Mouse (Mus musculus) T-helper 1 cell (primary cell): ENCODE measurements around the gene Relch.

Experiments used
- in situ Hi-C: fragments of 300-600 bp; cut with MboI, MseI; formaldehyde crosslinking; loops from one replicate; pipeline ENCODE4 v1.15.1; 2025; ENCODE audit warnings: high pct_unique_total_duplicates

Gene Relch

GRCm38 (mm10) chr1:105742481-105742880 lies 78.8 kb downstream of the Relch start:
- in situ Hi-C loops: no loop called here

DNA sequence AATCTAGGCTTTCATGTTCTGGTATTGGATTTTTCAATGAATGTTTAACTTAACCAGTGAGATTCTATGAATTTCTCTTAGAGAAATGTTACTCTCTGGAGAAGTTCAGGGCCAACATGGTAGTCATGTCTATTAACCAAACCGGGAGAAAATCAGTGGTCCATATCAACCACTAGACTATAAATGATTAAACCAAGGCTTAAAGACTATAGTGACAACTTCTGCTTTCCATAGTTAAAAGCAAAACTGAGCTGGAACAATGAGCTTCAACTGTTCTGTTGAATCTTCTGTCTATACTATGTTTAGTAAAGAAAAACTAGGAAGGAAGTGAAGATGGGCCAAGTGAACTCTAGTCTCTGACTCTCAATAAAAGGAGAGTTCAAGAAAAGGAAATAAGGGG lies 82.8 kb downstream of the Relch start:
- in situ Hi-C loops: no loop called here

DNA sequence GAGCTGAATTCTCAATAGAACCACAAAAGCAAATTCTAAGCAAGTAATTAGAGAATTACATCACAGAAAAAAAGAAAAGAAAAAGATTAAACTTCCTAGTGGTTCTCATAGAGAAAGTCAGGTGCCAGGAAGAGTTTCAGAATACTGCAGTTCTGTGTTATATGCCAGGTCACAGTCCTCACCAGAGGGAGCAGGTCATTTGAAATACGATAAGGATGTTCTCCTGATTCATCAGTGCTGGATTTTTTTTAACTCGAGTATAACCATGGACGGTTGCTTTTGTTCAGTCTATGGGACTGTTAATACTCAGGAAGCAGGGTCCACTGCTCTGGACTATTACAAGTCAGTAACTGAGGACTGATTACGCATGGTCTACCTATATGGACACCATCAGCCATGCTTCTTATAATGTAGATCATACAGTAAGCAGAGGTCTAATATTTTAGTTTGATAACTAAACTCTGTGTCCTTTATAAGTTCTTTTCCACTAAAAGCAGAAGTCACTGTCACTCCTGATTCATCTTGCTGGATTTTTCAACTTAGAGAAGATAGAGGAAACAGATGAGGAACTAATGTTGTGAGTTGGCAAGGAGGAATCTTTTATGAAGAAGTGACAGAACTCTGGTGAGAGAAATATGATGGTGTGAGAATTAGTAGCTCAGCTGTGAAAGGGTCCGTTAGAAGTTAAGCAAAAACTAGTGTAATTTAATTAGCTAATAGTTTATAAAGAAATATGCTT lies 83.4 kb downstream of the Relch start:
- in situ Hi-C loops: no loop called here

DNA sequence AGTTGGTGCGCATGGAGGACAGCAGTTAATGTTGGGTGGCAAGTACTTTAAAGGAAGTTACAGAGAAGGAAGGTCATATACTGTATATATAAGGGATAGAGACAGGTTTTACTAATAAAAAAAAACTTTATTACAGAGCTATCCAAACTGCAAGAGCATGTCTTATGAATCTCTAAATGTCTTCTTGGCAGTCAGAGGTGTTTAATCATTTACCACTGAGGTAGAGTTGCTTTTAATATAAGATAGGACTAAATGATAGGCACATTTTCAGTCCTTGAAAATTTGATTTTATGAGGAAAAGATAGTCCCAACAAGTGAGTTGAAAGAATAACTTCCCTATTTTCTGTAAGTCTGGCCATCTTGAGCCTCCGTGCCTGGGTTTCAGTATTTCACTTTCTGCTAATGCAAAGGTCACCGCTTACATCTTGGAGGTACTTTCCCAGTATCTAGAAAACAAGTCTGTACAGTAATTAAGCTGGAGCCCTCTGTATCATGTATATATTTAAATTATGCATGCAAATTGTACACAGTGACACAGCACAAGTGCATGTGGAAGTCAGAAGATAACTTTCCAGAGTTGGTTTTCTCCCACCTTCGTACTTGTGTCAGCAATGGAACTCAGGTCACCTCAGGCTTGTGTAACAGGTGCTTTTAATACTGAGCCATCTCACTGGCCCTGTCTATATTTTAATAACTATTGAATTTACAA lies 84.6 kb downstream of the Relch start:
- in situ Hi-C loops: no loop called here

DNA sequence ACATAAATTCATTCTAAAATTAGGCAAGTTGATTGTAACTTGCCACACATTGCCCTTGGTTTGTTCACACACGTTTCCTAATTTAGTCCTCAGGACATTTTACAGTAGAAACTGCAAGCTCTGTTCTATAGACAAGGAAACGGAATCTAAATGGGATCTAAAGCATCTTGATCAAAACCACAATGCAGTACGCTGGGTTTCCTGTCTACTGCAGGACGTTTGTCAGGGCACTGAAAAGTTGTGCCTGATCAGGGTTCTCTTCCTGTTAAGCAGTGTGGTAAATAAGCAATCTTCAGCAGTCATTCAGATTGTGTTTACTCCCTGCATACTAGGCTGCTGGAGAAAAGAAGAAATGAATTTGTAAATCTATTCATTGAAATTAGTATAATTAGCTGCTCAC lies 88.5 kb downstream of the Relch start:
- in situ Hi-C loops: loop anchor here (25.0 kb wide), 1 partner anchor 765 kb away; no protein-coding TSS in a partner anchor

DNA sequence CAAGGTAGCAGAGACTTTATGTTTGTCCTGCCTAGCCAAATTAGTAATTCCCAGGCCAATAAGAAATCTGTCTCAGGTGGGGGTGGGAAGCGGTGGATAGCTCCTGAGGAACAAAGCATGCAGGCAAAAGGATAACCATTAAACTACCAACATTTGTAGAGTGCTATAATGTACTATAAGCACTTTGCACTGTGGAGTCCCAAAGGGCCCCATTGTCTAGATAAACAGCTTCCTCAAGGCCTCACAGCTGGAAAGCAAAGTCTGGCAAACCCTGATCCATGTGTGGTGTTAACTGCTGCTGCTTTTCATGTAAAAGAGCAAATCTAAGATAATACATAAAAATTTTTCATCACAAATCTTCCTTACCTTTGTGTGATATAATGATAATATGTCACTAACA lies 89.3 kb downstream of the Relch start:
- in situ Hi-C loops: loop anchor here (25.0 kb wide), 1 partner anchor 766 kb away; no protein-coding TSS in a partner anchor

- in situ Hi-C loops: loop anchor here (25.0 kb wide), 1 partner anchor 771 kb away; no protein-coding TSS in a partner anchor
These were observed 95.1 kb downstream of the Relch start for GRCm38 (mm10) chr1:105758798-105759197.

- in situ Hi-C loops: loop anchor here (25.0 kb wide), 1 partner anchor 772 kb away; no protein-coding TSS in a partner anchor
These were observed 95.9 kb downstream of the Relch start for GRCm38 (mm10) chr1:105759422-105760165.

GRCm38 (mm10) chr1:105765586-105765985 lies 101.9 kb downstream of the Relch start:
- in situ Hi-C loops: loop anchor here (25.0 kb wide), 1 partner anchor 778 kb away; no protein-coding TSS in a partner anchor

GRCm38 (mm10) chr1:105766099-105766498 lies 102.4 kb downstream of the Relch start:
- in situ Hi-C loops: loop anchor here (25.0 kb wide), 1 partner anchor 779 kb away; no protein-coding TSS in a partner anchor

DNA sequence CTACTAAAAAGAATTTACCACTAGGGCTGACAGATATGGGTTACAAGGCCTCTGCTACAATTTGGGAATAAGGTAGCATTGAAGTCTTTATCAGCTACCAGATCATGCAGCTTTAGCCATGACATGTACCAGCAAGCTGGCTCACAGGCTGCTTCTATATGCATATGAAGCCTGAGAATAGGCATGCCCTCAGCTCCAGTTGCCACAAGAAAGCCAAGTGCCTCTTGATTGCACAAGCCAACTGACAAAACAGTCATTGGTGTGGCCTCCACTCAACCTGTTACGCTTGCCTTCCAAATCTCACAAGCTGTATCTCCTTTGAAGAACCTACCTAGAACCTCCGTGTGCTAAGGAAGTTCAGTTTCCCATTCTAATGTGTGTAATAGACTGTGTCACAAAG lies 104.7 kb downstream of the Relch start:
- in situ Hi-C loops: loop anchor here (25.0 kb wide), 1 partner anchor 781 kb away; no protein-coding TSS in a partner anchor

- in situ Hi-C loops: loop anchor here (25.0 kb wide), 1 partner anchor 783 kb away; no protein-coding TSS in a partner anchor
These were observed 107.0 kb downstream of the Relch start for GRCm38 (mm10) chr1:105770685-105771084.

- in situ Hi-C loops: no loop called here
These were observed 112.8 kb downstream of the Relch start for GRCm38 (mm10) chr1:105776426-105776825.

DNA sequence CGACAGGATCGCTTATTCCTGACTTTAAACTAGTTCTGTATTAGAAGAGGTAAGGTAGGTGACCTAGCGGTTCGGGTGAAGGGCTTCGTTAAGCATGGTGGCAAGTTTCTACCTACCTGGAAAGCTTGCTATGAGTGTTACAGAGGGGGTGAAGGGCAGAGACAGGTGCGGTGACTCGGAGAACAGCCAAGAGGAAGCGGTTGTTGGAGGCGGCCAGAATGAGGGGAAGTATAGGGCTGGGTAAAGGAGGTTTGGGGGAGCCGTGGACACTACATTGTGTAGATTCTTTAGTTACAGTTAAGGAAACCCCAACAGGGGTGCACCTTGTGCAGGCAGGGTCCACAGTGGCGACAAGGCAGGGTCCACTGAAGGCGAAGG lies 116.4 kb downstream of the Relch start:
- in situ Hi-C loops: no loop called here

DNA sequence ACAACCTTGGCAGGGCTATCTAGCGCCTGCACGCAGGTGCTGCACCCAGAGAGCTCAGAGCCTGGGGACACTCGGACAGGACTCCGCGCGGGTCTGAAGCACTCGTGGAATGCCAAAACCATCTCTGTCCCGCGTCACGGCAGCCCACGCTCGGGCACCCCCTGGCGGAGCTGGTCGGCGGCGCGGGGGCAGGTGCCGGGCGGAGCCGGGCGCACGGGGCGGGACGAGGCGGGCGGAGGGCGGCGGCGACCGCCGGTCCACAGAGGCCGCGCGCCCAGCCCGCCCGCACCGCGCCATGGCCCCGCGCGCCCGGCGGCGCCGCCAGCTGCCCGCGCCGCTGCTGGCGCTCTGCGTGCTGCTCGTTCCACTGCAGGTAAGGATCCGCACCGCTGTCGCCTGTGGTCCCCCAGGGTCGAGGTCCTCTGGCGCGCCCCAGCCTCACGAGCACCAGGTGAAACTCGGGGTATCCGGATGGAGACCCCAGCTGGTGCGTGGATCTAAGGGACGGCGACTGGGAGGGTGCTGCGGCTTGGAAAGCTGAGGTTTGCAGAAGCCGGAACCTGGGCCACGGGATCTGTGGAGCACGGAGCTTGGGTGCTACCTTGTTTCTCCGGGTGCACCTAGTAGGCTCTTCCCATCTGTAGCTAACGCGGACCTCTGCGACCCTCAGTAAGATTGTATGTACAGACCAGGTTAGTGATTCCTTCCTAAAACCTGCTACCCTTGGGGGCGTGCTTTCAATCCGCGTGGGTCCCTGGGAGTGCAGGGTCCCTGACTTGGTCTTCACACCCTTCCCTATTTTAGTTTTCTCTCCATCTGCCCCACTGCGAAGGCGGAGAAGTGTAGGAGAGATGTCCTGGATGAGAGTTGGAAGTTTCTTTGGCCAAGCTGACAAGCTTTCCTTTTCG lies 117.0 kb downstream of the Relch start, which contains the start of gene Tnfrsf11a:
Gene Tnfrsf11a, plus strand, starts transcription at position 262 of the 908 bp plus-strand sequence.
- in situ Hi-C loops: no loop called here

GRCm38 (mm10) chr1:105781391-105782146 lies 117.9 kb downstream of the Relch start:
- in situ Hi-C loops: no loop called here

DNA sequence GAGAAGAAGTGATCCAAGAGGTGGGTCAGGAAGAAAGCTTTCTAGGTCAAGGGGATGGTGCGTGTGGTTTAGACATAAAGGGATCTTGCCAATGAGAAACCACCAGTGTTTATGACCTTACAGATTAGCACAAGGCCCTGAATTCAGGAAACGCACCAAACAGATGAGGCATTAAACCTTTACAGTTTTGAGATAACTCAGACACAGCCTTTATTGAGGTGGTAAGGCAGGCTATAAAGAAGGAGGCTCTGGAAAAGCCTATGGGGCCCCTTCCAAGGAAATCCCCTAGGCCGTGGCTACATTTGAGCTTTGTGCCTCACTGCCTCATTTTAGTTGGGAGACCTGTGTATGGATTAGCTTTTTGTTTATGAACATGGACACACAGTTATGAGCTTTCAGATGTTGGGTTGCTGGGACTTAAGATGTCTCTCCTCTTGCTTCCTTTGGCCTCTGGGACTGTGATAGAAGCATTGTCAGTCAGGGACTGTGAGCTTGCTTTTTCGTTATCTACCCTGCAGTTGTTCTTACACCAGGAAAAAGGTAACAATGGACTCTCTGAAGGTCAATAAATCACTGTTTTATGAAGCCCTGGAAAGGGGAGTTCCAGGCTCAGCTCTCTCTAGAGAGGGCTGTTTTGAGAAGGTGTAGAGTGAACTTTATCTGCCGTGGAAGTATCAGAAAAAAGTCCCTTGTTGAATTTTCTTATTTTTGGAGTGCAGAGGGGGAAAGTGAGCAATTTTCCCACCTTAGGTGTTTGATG lies 120.8 kb downstream of the Relch start:
- in situ Hi-C loops: no loop called here

GRCm38 (mm10) chr1:105785146-105785545 lies 121.5 kb downstream of the Relch start:
- in situ Hi-C loops: no loop called here

DNA sequence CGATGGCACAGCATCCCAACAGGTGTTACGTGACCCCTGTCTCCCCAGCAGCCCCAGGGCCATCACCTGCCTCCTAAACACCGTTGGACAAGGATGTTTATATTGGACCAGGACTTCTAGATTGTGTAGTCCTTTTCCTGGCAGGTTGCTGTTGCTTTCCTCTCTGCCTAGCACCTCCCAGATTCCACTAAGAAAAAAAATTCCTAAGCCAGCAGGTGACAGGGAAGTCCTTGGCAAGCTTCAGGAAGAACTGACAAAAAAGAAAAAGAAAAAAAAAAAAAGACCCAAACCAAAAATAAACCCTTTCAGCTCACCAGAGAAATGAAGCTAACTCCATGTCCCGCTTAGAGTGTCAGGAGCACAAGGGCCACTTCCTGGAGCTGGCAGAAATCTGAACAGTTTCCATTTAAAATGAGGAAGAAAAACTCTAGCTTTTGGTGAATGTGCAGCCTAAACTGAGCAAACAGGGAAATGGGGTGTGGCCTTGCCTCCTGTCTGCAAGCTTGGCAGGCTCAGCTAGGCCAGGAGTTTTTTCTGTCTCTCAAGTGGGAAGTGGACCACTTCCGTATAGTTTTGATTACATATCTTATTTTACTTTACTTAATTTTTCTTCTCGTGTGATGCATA lies 123.2 kb downstream of the Relch start:
- in situ Hi-C loops: no loop called here
